Mouse (Mus musculus) fat pad, adult 2 months (tissue): ENCODE results near the gene Grb7.

Source experiments
- DNase-seq: peaks from one replicate; pipeline ENCODE4 v3.0.0-alpha.2; 2011; ENCODE audit warnings: low read depth, low spot score; ENCODE audit errors: extremely low read depth

Grb7 gene

DNA sequence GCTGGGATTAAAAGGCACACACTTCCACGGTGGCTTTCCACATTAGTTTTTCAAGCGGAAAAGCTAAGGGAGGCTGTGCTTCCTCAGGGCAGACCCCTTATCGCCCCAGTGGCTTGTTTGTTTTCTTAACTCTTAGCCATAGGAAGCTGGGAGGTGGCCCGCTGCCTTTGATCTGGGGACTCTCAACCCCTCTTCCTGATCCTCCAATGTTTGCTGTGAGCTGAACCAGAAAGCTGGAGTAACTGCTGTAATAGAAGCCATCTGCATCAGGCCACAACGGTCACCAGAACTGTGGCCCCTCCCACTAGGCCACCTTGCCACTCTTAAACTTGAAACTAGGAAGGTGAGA is at the start of gene Grb7:
TSS of gene Grb7 (plus strand) at position 182 of the 349 bp plus-strand sequence.
- DNase-seq, result no peak

DNA sequence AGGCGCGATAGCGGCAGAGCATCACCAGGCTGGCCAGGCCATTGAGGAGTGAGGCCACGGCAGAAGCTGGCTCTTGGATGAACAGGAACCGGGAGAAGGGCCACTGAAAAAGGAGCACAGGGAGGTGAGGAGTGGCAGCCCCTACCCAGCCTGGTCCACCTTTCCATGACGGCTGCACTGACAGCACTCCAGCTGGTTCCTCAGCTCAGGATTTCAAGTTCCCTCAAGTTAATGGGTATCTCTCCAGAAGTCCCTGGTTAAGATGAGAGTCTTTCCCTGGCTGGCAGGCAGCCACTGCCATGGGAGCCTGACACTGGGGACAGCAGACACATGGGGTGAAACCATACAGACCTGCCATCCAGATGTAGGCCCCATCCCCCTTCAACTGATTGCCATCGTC is 48.2 kb upstream of the Grb7 start:
- DNase-seq, result no peak

DNA sequence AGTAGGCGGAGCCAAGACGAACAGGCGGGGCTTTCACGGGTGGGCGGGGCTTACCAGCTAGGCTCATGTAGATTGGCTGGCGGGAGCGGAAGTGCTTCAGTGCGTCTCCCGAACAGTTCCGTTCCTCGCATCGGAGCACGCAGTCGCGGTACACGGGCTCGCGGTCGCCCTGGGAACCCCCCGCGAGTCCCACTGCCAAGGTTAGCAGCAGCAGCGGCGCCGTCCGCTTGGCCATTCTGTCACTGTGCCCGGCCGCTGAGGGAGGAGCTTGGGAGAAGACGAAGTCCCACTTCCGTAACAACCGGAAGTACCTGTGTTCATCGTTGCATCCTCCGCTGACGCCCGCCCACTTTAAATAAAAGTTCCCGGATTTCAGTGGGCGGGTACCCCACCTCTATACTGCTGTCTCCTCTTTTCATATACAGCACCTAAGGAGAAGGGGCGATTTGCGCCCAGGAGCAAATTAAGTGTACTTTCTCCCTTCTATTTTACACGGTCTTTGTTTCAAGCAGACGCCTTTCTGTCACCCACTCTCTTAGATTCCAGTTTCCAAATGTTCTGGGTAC is 46.0 kb upstream of the Grb7 start, which contains the start of gene Pgap3:
TSS of gene Pgap3 (minus strand) at position 330 of the 566 bp plus-strand sequence.
- DNase-seq, result no peak

DNA sequence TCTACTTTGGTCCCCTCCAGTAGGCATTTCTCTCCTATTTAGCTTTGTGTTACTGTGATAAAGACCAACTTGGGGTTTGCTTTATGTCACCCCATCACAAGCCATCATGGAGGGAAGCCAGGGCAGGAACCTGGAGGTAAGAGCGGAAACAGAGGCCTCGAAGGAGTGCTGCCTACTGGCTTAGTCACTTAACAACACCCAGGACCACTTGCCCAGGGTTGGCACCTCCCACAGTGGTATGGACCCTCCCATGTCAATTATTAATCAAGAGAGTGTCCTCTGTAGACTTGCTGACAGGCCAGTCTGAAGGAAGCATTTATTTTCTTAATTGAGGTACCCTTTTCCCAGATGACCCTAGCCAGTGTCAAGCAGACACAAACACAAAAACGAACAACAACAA is 45.4 kb upstream of the Grb7 start:
- DNase-seq, result no peak

DNA sequence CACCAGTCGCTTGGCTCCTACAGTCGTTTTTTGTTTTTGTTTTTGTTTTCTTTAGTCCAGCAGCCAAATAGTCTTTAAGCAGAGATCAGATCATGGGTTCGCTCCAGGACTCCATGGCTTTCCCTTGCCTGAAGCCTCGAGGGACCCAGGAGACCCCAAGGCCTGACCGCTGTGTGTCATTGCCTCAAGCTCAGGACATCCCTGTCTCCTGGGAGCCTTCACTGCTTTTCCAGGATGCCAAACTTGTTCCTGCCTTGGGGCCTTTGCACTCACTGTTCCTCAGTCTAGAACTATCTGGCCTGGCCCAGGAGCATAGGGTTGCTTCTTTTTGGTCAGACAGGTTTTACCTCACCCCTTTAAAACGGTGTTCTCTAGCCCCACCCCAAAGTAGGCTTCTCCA is 39.6 kb upstream of the Grb7 start:
- no peak for DNase-seq

DNA sequence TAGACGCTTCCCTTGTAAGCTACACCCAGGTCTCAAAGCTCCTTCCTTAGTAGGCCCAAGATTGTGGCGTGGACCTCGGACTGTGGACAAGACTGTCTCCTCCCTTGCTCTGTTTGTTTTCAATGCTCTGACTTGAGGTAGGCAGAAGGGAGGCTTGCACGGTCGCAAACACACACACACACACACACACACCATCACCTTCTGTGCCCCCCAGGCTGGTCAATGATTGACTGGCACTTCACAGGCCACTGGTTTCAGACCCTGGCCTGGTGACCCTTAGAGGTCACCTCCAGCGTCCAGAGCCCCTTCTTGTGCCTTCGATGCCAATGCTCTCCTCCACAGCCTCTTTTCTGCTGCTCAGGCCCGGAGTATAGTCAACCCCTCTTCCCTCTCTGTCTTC is 37.3 kb upstream of the Grb7 start:
- DNase-seq, result no peak

DNA sequence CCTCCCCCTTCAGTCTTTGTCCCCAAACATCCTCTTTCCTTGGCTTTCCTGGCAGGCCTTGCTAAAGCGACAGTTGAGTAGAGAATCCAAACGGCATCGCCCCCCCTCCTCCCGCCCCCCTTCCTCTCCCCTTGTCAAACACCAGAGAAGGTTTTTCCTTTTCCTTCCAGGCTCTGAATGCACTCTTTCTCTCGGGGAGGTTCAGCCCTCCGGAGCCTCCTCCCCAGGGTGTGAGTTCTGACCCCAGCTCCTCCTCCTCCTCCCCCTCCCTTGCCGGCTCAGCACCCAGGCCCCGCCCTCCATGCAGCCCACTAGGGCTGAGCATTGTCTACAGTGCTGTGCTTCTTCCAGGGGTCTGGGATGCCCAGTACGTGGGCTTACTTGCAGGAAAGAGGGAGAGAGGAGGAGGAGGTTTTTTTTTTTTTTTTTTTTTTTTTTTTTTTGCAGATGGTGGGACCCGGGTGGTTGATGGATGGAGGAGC is 36.8 kb upstream of the Grb7 start:
- DNase-seq, result no peak

DNA sequence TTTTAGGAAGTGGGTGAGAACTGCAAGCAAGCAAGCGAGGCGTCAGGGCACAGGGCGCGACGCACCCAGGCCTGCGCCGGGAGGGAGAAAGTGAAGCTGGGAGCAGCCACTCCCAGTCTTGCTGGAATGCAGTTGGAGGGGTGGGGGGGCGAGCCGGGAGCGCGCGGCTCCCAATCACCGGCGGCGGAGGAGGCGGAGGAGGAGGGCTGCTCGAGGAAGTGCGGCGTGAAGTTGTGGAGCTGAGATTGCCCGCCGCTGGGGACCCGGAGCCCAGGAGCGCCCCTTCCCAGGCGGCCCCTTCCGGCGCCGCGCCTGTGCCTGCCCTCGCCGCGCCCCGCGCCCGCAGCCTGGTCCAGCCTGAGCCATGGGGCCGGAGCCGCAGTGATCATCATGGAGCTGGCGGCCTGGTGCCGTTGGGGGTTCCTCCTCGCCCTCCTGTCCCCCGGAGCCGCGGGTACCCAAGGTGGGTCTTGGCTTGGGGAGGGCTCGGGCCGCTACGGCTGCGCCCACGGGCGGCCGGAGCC is 33.9 kb upstream of the Grb7 start, which contains the start of gene Erbb2:
TSS of gene Erbb2 (plus strand) at position 198 of the 524 bp plus-strand sequence.
- no peak for DNase-seq

DNA sequence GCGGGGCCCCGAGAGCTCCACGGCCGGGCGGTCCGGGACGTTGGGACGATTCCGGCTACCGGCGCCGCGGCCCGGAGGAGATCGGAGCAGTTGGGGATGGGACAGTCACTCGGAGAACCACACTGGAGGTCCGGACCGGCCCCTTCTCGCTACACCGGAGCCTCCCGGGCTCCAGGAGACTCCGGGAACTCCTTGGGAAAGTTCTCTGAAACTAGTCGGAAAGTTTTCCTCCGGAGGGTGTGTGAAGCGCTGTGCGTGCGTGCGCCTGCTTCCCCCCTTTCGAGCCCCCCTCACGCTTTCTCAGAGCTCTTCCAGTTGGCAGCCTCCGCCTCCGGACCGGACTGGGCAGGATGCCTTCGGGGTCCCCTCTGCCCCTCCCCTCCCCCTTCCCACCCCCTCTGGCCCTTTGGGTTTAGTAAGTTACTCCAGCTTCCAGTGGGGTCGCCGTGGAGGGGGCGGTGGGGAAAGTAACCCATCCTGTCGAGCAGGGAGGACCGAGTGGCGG is 33.3 kb upstream of the Grb7 start:
- no peak for DNase-seq

DNA sequence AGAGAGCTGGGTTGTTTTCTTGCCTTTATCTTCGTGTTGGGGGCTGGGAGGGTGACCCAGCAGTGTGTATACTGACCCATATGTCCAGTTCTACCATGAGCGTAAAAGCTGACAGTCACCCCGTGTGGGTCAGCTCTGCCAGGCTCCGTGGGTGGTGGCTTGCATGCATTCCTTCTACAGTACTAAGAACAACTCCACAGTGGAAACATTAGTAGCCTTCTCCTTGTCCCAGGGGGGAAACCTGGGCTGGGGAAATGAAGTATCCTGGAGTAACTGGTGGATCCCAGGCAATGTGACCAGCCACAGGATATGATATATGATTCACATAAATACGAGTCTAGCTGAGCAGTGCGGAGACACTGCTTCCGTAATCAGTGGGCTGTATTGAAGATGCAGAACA is 32.5 kb upstream of the Grb7 start:
- no peak for DNase-seq

DNA sequence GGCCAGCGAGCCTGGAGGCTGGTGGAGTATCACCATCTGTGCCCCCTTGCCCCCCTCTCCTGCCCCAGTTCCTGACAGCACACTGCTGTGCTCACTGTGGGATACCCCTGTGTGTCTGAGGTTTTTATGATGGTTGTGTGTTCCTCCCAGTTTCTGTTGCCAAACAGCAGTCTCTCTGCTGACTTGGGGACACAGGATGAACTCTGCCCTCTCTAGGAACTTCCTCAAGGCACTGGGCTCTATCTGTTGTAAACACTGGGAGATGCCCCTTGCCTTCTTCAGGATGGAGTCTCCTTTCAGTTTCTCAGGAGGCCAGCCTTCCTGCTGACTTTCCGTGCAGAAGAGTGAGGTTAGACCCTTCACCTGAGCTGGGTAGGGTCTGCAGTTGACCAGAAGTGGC is 32.0 kb upstream of the Grb7 start:
- DNase-seq, result no peak

DNA sequence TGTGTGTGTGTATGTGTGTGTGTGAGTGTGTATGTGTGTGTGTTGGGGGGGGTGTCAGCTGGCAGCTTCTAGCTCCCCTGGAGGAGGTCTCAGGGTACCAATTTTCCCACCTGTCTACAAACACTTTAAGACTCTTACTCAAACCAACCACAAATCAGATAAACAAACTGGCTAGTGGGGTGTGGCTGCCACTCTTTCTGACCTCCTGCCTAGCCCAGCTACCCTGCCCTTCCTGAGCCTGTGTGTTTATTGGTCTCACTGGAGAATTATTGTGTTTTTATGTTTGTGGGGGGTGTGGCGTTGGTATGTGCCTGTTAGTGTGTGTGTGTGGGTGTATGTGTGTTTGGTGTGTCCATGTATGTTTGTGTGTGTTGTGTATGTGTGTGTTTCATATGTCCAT is 29.1 kb upstream of the Grb7 start:
- DNase-seq, result no peak

DNA sequence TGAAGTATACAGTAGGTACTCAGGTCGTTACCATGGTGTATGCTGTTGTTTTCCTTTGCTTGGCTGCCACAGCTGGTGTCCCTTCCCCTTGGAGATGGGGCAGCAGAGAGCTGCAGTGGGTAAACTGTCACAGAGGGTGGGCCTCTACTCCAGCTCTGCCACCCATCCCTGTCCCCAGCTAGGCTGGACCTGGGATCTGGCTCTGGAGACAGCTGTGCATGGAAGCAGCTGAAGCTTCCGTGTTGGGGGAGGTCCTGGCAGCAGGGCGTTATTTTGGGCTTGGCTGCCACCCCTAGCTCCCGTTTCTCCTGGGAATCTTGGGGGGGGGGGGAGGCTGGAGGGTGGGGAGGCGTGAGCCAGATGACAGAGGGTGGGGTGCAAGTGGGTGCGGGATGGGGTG is 27.9 kb upstream of the Grb7 start:
- no peak for DNase-seq

DNA sequence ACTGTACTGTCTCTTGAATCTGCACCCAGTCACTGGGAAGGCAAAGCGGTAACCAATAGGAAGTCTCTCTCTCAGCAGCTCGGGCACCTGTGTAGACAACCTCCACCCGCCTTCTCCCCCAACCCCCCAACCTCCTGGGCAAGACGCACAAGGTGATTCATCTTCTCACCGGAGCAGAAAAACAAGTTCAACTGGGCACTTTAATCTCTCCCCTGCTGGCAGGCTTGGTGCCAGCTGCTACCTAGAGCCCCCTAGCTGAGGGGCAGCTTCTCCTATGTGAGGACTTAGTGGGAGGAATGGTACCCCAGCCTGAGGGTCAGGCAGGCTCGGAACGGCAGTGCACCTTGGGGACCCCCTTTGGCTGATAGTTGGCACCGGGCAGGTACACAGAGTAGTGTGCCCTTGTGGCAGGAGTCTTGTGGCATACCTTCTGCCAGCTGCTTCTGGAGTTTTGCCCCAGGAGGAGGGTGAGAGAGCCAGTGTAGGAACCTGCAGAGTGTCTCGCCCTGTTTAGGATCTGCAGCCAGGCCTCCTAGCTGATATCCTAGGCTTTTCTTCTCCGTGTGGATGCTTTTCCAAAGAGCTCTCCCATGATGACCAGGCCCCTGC is 27.2 kb upstream of the Grb7 start:
- DNase-seq, result peak; percentile 68

DNA sequence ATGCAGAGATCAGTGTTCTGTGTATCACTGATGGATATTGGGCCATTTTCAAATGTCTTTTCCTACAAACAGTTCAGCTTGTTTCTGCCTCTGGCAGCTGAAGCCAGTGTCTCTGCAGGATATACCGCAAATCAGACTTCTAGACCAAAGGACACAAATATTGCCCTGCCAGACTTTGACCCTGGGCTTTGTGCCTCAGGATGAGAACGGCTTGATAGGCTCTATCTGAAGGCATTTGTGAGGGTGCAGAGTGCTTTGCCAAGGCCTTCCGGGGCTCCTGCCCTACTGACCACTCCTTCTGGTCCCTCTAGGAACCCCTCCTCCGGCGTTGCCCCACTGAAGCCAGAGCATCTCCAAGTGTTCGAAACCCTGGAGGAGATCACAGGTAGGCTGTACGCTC is 19.6 kb upstream of the Grb7 start:
- no peak for DNase-seq

DNA sequence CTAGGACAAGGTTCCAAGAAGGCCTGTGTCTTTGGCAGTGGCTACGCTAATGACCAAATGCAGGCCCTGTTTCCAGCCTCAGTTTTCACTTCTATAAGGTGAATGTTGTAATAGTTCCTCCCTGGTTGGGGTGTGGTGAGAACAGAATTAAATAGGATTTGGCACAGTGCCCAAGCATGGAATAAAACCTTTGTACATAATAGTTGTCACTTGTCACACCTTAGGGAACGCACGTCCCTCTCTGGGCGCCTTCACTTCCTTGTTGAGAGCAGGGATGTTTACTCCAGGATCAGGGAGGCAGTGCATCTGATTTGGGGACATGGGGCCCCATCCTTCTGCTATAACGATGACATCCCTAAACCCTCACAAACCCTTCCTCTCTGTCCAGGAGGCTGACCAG is 17.8 kb upstream of the Grb7 start:
- no peak for DNase-seq

DNA sequence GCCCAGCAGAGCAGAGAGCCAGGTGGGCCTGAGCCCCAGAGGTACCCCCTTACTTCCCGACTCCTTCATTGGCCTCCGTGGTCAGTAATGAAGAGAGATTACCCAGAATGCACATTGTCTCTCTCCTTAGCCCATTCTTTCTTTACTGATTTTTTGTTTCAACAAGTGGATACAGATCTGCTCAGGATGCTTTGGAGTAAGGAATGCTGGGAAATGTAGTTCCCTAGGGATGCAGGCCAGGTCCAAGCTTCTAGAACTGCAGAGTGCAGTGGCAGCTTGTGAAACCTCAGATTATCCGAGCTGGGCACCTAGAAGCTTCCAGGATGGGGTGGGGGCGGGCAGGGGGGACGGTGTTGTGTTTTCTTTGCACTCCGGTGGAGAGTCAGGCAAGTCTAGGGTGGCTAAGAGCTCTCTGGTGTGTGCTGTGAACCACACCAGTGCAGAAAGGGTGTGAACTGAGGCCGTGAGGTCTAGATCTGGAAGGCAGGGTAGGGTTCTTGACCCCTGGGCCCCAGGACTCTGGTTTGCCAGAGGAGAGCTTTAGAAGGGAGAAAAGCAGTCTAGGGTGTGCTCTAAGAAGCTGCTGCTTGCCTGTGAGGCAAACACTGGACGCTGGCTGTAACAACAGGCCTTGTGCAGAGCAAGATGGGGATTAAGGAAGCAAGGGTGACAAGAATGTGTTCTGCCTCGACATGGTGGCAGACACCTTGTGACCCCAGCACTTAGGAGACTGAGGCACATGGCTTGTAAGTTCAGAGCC is 14.3 kb upstream of the Grb7 start:
- DNase-seq, result no peak

DNA sequence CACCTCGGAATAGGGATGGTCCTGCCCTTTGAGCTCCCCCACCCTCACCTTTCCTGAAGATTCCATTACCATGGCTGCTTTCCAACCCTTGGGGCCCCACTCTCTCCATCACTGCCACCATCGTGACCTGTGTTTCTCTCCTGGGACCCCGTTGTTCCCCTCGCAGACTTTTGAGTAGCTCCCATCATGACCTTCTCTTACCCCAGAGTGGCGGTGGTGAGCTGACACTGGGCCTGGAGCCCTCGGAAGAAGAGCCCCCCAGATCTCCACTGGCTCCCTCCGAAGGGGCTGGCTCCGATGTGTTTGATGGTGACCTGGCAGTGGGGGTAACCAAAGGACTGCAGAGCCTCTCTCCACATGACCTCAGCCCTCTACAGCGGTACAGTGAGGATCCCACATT is 10.5 kb upstream of the Grb7 start:
- no peak for DNase-seq

DNA sequence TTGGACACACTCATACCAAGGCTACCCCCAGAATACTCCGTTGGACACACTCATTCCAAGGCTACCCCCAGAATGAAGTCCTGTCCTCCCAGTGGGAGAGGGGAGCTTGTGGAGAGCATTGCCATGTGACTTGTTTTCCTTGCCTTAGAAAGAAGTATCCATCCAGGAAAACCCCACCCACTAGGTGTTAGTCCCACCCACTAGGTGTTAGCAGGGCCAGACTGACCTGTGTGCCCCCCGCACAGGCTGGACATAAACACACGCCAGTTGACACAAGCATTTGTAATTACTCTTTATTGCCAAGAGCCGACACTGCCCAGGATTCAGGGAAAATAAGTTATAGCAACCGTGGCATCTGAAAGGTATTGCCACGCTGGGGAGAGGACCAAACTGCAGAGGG is 8.8 kb upstream of the Grb7 start:
- DNase-seq, result no peak

DNA sequence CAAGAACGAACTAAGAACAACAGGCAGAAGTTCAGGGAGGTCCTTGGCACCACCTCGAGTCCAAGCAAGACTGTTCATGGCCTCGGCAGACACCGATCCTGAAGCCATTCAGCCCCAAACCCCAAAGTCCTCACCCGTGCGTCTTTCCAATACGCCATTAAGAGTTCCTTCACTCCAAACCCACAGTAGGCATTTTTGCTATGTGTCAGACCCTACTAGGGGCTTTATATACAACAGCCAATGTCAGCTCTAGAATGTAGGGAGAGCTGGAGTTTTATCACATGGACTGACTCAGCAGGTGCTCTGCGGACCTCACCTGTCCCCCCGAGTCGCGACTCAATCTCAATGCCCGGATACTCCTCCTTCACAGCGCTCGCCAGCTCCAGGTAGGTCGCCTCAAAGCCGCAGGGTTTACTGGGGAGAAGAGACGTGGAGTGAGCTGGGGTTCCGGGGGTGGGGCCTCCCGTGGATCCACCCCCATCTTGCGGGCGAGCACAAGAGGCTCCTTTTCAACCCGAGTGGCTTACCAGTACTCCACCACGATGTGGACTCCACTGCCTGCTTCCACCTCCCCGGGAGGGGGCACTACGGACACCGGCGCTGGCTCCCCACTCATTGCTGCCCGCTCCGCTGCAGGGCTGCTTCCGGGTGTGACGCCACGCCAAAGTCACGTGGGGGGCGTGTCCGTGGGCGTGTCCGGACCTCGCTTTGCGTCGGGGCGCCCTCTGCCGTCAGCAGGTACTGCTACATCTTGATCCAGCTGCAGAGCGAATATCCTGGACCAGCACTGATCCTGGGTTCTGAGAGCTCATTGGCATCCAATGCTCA is 7.6 kb upstream of the Grb7 start, which contains the start of gene Mien1:
TSS of gene Mien1 (minus strand) at position 661 of the 828 bp plus-strand sequence.
- DNase-seq, result no peak

DNA sequence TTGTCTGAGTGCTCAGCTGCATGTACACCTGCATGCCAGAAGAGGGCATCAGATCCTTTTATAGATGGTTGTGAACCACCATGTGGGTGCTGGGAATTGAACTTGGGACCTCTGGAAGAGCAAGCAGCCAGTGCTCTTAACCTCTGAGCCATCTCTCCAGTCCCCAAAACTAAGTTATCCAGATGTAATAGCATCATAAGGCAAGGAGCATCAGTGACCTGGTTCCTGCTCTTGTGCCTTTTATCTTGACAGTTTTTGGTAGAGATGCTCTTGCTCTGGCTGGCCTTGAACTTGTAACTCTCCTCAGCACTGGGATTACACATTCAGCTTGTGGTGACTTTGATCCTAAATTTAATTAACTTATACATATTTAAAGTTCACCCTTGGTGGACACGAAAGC is 2.5 kb upstream of the Grb7 start:
- no peak for DNase-seq
